Mouse (Mus musculus) hindbrain, embryonic 15.5 days (tissue): ENCODE results near the gene Map3k21. TPM values are rescaled to one million over a fixed set of nuclear protein-coding genes. Genes with fewer than 3 reads are reported as not detected.
A peak's percentile ranks its signal among the peaks of the same experiment; 100 is the strongest.

Source experiments
- ATAC-seq: fragments of 200-750 bp; cut with Nextera tagmentation; 2 replicates; pipeline ENCODE4 v1.8.0; 2017; ENCODE audit warnings: low read depth, moderate number of reproducible peaks, moderate TSS enrichment; ENCODE audit not compliant: low FRiP score
- H3K27ac ChIP-seq: fragments of 300-500 bp; sonication (generic); replicated peaks from 2 replicates; pipeline ENCODE4 v1.5.1; 2015; ENCODE audit warnings: mild to moderate bottlenecking, inconsistent platforms
- H3K27me3 ChIP-seq: fragments of 300-500 bp; sonication (generic); 2 replicates; pipeline ENCODE4 v1.6.1; 2015; ENCODE audit warnings: control low read depth, inconsistent platforms
- H3K36me3 ChIP-seq: fragments of 300-500 bp; sonication (generic); 2 replicates; pipeline ENCODE4 v1.6.1; 2015; ENCODE audit warnings: control low read depth, inconsistent platforms
- H3K4me1 ChIP-seq: fragments of 300-500 bp; sonication (generic); replicated peaks from 2 replicates; pipeline ENCODE4 v1.6.1; 2015; ENCODE audit warnings: control low read depth, inconsistent platforms
- H3K4me2 ChIP-seq: fragments of 300-500 bp; sonication (generic); 2 replicates; pipeline ENCODE4 v1.6.1; 2015; ENCODE audit warnings: moderate library complexity, mild to moderate bottlenecking, inconsistent platforms
- H3K4me3 ChIP-seq: fragments of 300-500 bp; sonication (generic); 2 replicates; pipeline ENCODE4 v1.5.1; 2015; ENCODE audit warnings: mild to moderate bottlenecking, inconsistent platforms
- H3K9ac ChIP-seq: fragments of 300-500 bp; sonication (generic); 2 replicates; pipeline ENCODE4 v1.6.1; 2015; ENCODE audit warnings: inconsistent platforms
- H3K9me3 ChIP-seq: fragments of 300-500 bp; sonication (generic); 2 replicates; pipeline ENCODE4 v1.6.1; 2016; ENCODE audit warnings: control low read depth, inconsistent platforms
- WGBS: fragments of 180-500 bp; shearing (Covaris S2); methylation state at CpG from one replicate; pipeline ENCODE4 v1.1.7; 2015; 5-methylcytosine and 5-hydroxymethylcytosine counted together
- polyA plus RNA-seq: library from polyadenylated mRNA; unstranded; fragments of >200 nt; fragmentation: Nextera tagmentation; extraction: Ambion mirVana; gene quantifications from 2 replicates; pipeline ENCODE4 v1.2.1, GENCODE M21; 2015

Gene Map3k21
- polyA plus RNA-seq, 1 experiment from 2014 or later = 0.65 TPM

DNA sequence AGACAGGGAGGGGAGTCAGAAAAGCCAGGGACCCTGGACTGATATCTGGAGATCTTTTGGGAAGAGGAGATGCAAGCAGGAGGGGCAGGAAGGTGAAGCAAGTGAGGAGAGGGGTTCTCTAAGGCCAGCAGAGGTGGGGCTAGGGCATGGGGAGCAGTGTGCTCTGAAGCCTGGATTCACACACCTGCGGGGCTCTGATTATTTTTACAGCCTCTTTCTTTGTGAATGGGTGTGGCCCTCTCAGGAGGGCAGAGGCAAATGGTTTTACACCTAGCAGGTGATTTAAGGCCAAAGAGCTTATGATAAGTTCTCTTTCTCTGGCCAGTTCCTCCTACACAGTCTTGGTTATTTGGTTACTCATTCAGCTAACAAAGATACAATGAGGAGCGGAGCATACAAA lies 8.5 kb downstream of the Map3k21 start:
- Histone ChIP-seq H3K27ac (no peak overlapping the region), H3K36me3 (no peaks in the 10 kb centered on the region), H3K9me3 (no peaks in the 10 kb centered on the region), H3K27me3 (0 out of 2 replicates have a peak, but pooled peaks cover under 1% of the 10 kb centered on the region), H3K4me1 (no peaks in the 10 kb centered on the region), H3K4me2 (no peak overlapping the region), H3K9ac (no peak overlapping the region), H3K4me3 (no peak overlapping the region)
- ATAC-seq = no peak
- WGBS = 87% methylated on average over 2 of the region's 2 CpGs

DNA sequence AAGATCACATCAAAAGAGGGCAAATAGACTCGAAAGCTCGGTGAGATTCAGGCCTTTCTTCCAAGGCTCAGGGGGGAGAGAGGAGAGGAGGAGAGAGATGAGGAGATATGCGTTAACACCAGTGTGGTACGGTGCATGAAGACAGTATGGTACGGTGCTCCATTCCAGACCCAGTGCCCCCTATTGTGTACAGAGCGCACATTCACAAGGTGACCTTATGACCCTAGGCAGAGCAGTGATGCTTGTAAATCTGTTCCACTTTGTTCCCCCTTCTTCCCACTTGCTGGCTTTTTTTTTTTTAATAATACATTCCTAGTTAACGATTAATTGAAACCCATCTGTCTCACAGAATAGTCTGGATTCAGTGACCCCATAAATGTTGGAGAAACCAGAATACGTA lies 9.3 kb downstream of the Map3k21 start:
- 31% methylated on average over 8 of the region's 8 CpGs for WGBS
- H3K4me3 ChIP-seq = no peak overlapping the region
- H3K4me1 ChIP-seq = no peaks in the 10 kb centered on the region
- H3K9ac ChIP-seq = no peak overlapping the region
- H3K4me2 ChIP-seq = no peak overlapping the region
- H3K9me3 ChIP-seq = no peaks in the 10 kb centered on the region
- no peaks in the 10 kb centered on the region for H3K27me3 ChIP-seq
- H3K27ac ChIP-seq = no peak overlapping the region
- ATAC-seq = no peak
- no peaks in the 10 kb centered on the region for H3K36me3 ChIP-seq

DNA sequence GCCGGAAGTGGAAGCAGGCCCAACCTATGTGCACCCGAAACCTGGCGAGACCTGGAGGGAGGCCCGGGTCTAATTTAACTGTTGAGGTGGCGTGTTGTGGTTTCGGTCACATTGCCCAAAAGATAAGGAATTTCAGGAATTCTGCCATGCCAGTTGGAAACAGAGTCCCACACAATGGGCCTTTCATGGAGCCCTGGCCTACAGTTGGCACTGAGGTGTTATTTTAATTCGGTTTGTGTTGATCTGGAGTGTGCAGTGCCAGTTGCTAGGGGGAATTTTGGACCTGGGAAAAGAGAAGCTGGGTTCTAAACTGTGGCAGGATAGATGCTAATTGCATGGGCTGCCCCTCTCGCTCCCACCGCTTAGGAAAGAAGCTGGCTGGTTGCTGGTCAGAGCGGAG lies 10.0 kb downstream of the Map3k21 start:
- Histone ChIP-seq H3K9me3 (no peaks in the 10 kb centered on the region), H3K36me3 (no peaks in the 10 kb centered on the region), H3K9ac (no peak overlapping the region), H3K27me3 (no peaks in the 10 kb centered on the region), H3K4me3 (no peak overlapping the region), H3K4me1 (no peaks in the 10 kb centered on the region), H3K4me2 (no peak overlapping the region), H3K27ac (no peak overlapping the region)
- 72% methylated on average over 10 of the region's 10 CpGs for WGBS
- ATAC-seq = no peak

DNA sequence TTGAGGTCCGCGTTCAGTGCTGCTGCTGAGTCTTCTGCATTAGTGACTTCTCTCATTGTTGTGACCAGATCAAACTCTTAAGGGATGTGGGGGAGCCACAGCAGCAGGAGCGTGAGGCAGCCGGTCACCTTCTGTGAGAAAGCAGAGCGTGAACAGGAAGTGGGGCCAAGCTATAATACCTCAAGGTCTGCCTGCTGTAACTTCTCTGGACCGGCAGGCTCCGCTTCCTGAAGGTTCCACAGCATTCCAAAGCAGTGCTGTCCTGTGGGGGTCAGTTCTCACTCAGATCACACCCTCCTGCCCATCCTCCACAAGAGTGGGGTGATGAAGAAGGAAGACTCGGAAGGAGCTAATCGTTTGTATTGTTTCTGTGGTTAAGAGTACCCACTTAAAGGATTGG lies 10.5 kb downstream of the Map3k21 start:
- no peak for ATAC-seq
- H3K36me3 ChIP-seq = no peaks in the 10 kb centered on the region
- 76% methylated on average over 9 of the region's 9 CpGs for whole genome bisulfite sequencing
- no peaks in the 10 kb centered on the region for H3K4me1 ChIP-seq
- H3K27ac ChIP-seq = no peak overlapping the region
- no peaks in the 10 kb centered on the region for H3K9me3 ChIP-seq
- no peaks in the 10 kb centered on the region for H3K27me3 ChIP-seq
- H3K4me3 ChIP-seq = no peak overlapping the region
- H3K4me2 ChIP-seq = no peak overlapping the region
- no peak overlapping the region for H3K9ac ChIP-seq

DNA sequence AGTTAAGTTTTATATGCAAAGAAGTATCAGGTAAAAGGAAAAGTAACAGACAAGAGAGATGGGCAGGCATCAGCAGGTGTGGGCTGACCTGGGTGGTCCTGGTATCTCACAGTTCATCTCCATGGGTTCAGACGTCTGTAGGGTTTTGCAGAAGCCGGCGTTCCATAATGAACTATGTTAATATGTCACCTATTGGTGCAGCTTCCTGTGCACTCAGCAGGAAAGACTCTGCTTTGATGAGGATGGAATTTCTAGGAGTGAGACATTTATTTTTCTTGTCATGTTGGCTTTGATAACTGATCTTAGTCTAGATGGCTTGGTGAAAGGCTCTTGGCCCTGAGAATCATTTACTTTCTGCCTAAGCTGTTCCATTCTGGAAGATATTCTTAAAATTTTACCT lies 12.1 kb downstream of the Map3k21 start:
- H3K9me3 ChIP-seq = no peaks in the 10 kb centered on the region
- no peaks in the 10 kb centered on the region for H3K27me3 ChIP-seq
- H3K4me3 ChIP-seq = no peak overlapping the region
- H3K36me3 ChIP-seq = no peaks in the 10 kb centered on the region
- no peak overlapping the region for H3K9ac ChIP-seq
- H3K27ac ChIP-seq = no peak overlapping the region
- no peaks in the 10 kb centered on the region for H3K4me1 ChIP-seq
- ATAC-seq = no peak
- 54% methylated on average over 3 of the region's 3 CpGs for WGBS
- no peak overlapping the region for H3K4me2 ChIP-seq

DNA sequence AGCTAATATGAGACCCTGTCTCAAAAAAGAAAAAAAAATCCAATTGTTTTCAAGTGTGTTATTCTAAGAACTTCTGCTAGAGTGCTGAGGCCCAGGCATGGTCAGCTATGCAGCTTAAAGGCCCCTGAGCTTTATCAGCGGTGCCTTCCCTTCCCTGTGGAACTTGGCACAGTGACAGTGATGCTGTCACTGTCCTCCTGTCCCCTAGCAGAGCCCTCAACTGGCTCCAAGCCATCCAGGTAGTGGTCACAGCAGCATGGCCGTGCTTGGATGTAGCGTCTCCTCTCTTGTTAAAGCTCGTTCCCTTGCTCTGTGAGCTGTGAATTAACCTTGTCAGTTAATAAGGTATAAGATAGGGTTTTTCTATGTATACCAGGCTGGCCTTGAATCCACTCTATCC lies 16.4 kb downstream of the Map3k21 start:
- Histone ChIP-seq H3K36me3 (no peaks in the 10 kb centered on the region), H3K27me3 (no peaks in the 10 kb centered on the region), H3K4me3 (no peak overlapping the region), H3K9me3 (no peaks in the 10 kb centered on the region), H3K4me1 (no peaks in the 10 kb centered on the region), H3K4me2 (no peak overlapping the region), H3K9ac (no peak overlapping the region), H3K27ac (no peak overlapping the region)
- ATAC-seq = no peak
- WGBS = 91% methylated on average over 4 of the region's 4 CpGs

DNA sequence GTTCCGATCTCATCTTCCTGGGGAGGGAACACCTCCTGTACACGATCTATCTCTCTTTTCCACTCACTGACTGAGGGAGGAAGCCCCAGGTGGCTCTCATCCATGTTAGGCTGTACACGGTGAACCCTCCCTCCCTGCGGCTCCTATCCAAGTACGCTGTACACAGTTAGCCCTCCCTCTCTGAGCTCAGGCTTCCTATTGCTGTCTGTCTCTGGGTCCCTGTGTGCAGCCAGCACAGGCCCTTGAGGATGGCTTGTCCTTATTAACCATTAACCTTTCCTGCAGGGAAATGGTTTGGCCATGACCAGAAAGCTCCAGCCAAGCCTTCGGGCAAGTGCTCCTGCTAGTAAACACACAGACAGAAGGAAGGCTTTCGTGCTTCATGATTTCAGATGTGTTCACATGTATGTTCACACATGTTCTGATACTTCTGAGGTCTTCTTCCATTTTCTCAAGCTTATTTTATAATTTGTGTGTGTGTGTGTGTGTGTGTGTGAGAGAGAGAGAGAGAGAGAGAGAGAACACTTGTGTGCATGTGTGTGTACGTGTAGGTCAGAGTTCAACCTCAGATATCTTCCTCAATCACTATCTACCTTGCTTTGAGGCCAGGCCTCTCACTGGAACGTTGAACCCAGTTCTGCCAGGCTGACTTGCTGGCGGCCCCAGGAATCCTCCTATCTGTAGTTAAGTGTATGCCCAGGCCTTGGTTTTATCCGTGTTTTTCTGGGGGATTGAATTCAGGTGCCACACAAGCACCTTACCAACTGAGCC lies 20.2 kb downstream of the Map3k21 start:
- 90% methylated on average over 11 of the region's 11 CpGs for WGBS
- H3K9me3 ChIP-seq = no peaks in the 10 kb centered on the region
- no peak overlapping the region for H3K4me3 ChIP-seq
- H3K4me2 ChIP-seq = no peak overlapping the region
- no peaks in the 10 kb centered on the region for H3K36me3 ChIP-seq
- no peak overlapping the region for H3K9ac ChIP-seq
- no peak overlapping the region for H3K27ac ChIP-seq
- no peaks in the 10 kb centered on the region for H3K4me1 ChIP-seq
- H3K27me3 ChIP-seq = no peaks in the 10 kb centered on the region
- no peak for ATAC-seq

DNA sequence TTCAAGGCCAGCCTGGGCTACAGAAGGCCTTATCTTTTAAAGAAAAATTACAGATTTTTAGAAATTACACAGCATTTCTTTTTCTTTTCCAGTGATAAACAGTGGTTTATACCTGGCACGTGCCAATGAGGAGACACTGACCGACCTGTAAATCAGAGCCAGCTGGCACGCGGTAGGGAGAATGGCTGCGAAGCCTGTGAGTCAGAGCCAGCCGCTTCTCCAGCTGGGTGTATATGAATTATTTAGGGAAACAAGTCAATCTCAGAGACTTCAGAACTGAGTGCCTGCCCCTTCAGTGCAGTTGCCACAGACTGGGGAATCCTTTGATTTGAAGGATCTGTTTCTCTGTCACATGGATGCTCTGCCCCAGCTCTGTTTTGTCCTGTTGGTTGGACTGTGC lies 21.6 kb downstream of the Map3k21 start:
- Histone ChIP-seq H3K9ac (no peak overlapping the region), H3K4me3 (no peak overlapping the region), H3K27me3 (no peaks in the 10 kb centered on the region), H3K36me3 (no peaks in the 10 kb centered on the region), H3K4me1 (no peaks in the 10 kb centered on the region), H3K9me3 (no peaks in the 10 kb centered on the region), H3K27ac (no peak overlapping the region), H3K4me2 (no peak overlapping the region)
- no peak for ATAC-seq
- 86% methylated on average over 6 of the region's 6 CpGs for WGBS

DNA sequence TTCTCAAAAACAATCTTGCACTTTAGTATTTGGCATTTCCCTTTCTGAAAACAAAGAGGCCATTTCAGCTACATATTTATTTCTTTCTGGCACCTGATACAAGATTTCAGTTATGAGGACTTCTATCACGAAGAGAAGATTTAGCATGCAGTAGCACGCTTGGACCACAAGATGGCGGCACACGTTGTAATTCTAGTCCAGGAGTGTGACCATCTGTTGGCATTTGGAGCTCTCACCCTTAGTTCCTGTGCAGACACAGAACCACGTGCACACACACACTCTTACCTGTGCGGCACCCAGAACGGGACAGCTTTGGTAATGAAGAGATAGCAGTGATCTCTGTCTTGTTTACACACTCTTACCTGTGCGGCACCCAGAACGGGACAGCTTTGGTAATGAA lies 25.4 kb downstream of the Map3k21 start:
- no peaks in the 10 kb centered on the region for H3K4me1 ChIP-seq
- H3K4me3 ChIP-seq = no peak overlapping the region
- H3K27me3 ChIP-seq = no peaks in the 10 kb centered on the region
- WGBS = 48% methylated on average over 9 of the region's 9 CpGs
- H3K4me2 ChIP-seq = no peak overlapping the region
- no peak overlapping the region for H3K9ac ChIP-seq
- H3K36me3 ChIP-seq = no peaks in the 10 kb centered on the region
- H3K9me3 ChIP-seq = no peaks in the 10 kb centered on the region
- H3K27ac ChIP-seq = no peak overlapping the region
- no peak for ATAC-seq

DNA sequence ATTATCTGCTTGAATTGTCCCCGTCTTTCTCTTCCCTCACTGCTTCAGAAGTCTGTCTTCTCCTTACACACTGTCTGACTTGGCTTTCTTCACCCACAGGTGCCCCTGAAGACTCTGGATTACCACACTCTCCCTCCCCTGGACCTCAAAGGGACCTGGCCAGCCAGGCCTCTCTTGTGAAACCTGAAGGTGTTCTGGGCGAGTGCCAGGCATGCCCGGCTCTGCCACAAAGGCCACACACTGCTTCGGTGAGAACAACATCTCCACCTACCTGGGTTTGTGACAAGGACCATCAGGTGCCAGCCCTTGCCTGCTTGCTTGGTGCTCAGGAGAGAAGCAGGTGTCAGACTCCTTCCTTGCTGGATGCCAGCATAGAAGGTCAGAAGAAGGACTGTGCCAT lies 34.3 kb downstream of the Map3k21 start:
- 92% methylated on average over 4 of the region's 4 CpGs for WGBS
- no peak for ATAC-seq
- H3K4me1 ChIP-seq = no peaks in the 10 kb centered on the region
- no peak overlapping the region for H3K4me3 ChIP-seq
- H3K36me3 ChIP-seq = no peaks in the 10 kb centered on the region
- H3K27me3 ChIP-seq = no peaks in the 10 kb centered on the region
- no peak overlapping the region for H3K9ac ChIP-seq
- no peak overlapping the region for H3K4me2 ChIP-seq
- H3K9me3 ChIP-seq = no peaks in the 10 kb centered on the region
- H3K27ac ChIP-seq = no peak overlapping the region

DNA sequence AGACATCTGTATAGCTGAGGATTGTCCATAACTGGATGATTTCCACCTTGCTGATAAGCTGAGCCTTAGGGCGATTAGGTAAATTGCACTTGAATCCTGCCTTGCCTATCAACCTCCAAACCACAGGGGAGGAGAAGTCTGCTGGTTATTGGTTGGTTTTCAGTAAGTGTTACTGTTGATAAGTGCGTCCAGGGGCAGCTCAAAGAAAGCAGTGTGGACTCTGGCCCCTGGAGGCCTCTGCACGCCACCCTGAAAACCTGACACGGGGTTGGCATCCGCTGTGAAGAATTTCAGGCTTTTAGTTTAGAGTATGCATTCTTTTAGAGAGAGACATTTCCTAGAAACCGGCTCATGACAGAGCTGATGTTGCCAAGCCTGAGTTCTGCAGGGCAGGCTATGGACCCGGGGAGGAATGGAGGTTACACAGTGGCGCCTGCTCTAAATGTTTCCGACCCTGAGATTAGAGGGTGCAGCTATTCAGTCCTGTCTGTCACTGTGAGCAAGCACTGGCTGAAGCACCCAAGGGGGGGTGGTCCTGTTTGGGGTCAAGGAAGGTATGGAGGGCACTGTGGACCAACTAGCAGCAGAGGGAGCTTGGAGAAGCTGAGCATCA lies 38.6 kb downstream of the Map3k21 start:
- Histone ChIP-seq H3K9ac (no peak overlapping the region), H3K27me3 (no peaks in the 10 kb centered on the region), H3K9me3 (no peaks in the 10 kb centered on the region), H3K4me1 (peaks cover 3% of the 10 kb centered on the region; the same call in 1 of the 2 replicates), H3K27ac (no peak overlapping the region), H3K4me2 (no peak overlapping the region), H3K36me3 (no peaks in the 10 kb centered on the region), H3K4me3 (no peak overlapping the region)
- WGBS = 79% methylated on average over 9 of the region's 9 CpGs
- no peak for ATAC-seq

DNA sequence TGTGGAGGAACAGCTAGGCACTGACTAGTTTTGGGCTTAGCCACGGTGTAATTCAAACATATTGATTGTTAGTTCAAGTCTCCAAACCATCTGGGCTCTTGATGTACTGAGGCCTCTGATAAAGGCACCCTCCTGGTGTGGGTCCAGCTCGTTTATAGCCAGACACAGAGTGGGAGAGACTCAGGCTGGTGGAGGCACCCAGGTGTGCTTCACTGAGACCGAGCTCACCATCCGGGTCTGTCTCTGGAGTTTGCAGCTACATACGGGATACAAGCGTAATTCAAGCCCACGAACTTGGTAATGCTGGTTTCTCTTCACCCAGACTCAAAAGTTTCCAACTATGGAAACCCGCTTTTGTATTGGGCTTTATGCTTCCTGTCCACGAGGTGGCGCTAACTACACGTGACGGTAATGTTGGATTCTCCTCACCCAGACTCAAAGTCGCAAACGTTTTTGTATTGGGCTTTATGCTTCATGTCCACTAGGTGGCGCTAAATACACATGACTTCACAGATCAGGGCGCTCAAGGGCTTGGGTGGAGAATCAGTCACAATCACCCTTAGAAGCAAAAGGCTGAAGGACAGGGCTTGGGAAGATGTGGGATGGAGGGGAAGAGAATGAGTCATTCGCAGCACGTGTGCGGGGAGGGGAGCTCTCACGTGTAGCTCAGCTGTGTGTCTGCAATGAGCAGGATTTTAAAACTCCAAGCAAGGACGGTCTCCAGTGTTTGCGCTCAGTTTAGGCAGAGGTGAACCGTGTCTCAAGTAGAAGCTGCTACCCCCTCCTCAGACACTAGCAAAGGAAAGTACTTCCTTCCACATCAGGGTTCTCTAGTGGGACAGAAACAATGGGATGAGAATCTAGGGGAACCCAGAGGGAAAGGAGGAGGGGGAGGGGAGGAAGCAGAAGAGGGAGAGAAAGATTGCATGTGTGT lies 40.0 kb downstream of the Map3k21 start:
- Histone ChIP-seq H3K27ac (no peak overlapping the region), H3K4me3 (no peak overlapping the region), H3K4me2 (peak overlapping the region; percentile 30; the same call in 1 of the 2 replicates), H3K36me3 (no peaks in the 10 kb centered on the region), H3K27me3 (peaks cover 5% of the 10 kb centered on the region; the same call in 1 of the 2 replicates), H3K9me3 (no peaks in the 10 kb centered on the region), H3K9ac (no peak overlapping the region), H3K4me1 (peaks cover 3% of the 10 kb centered on the region; the same call in 1 of the 2 replicates)
- 24% methylated on average over 23 of the region's 23 CpGs for WGBS
- peak; percentile 95 for ATAC-seq
